12 mouse cellular contexts compared by ENCODE assay signal in the genomic region with DNA sequence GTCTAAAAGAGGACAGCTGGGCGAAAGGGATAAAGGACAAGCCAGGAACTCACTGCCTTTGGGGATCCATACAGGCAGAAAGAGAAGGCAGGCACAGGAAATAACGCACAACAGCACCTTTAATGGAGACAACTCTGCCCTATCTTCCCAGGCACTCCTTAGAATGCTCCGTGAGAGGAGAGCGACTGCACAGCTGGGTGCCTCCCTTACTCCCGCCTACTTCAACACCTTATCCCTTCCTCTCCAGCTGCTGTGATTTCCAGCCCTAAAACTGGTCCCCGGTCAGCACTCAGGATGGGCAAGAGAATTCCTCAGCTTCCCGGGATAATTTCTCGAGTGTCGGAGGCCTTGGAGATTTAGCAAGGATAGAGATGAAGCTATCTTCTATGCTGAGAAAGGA. TPM values are rescaled to one million over a fixed set of nuclear protein-coding genes. Genes with fewer than 3 reads are reported as not detected.
DNase-seq lines count a peak whose midpoint lies in the region; ATAC-seq and TF ChIP-seq lines count a peak whose summit lies in the region.
"Had no signal": no experiment of that assay in that cellular context is flagged by ENCODE, and none has a peak within 500 bp of the region (broad histone marks: within the 10 kb centered on the region; RNA-seq: fewer than 3 reads in every experiment).

No protein-coding gene starts in this region.

- DNase-seq in heart, embryonic 10.5 days (ENCODE audit: low spot score): no peak
- DNase-seq in heart, adult 18-20 months: no peak
- no peak for DNase-seq in lung, embryonic 14.5 days
- no peak for DNase-seq in lung, adult 2 months
- no peak for DNase-seq in thymus, postnatal 25 days
- DNase-seq: adrenal gland, adult 8-10 months; cerebellum, adult 9-10 months; forebrain, postnatal 0 days had no signal

- TF ChIP-seq CTCF in lung, embryonic 14.5 days (IDR thresholded peaks at IDR 0.05; ENCODE audit: low read depth): no peak
- no peak for TF ChIP-seq CTCF in lung, adult 2 months (IDR thresholded peaks at IDR 0.05; ENCODE audit: insufficient read depth, low read length)

- H3K27ac ChIP-seq in heart, embryonic 10.5 days: no peak overlapping the region
- H3K27ac ChIP-seq in lung, embryonic 14.5 days (ENCODE audit: low read depth): no peak overlapping the region
- H3K27ac ChIP-seq in hindbrain, embryonic 13.5 days: no peak overlapping the region
- H3K27ac ChIP-seq: macrophage had no signal

- ATAC-seq in lung, embryonic 14.5 days (ENCODE audit: insufficient read depth): no peak
- no peak for ATAC-seq in hindbrain, embryonic 13.5 days (ENCODE audit: low FRiP score)
- ATAC-seq in megakaryocyte-erythroid progenitor cell, adult 5-6 weeks (replicated peaks; ENCODE audit: low FRiP score, low TSS enrichment, poor library complexity, severe bottlenecking): 0 out of 2 replicates have a peak, but pooled peaks have one; percentile 6
- ATAC-seq in monocyte, adult 5-6 weeks (replicated peaks; ENCODE audit: insufficient number of reproducible peaks, low FRiP score, low TSS enrichment, poor library complexity, severe bottlenecking): no peak
- ATAC-seq: forebrain, postnatal 0 days had no signal

- no peak for TF ChIP-seq POLR2A in lung, adult 2 months (IDR thresholded peaks at IDR 0.05; ENCODE audit: borderline replicate concordance, extremely low read depth, low read depth, low read length)

- WGBS in heart, embryonic 10.5 days: 9% methylated on average over 9 of the region's 9 CpGs
- 19% methylated on average over 9 of the region's 9 CpGs for WGBS in lung, embryonic 14.5 days
- WGBS in lung, adult 2 months: 55% methylated on average over 9 of the region's 9 CpGs
- 21% methylated on average over 9 of the region's 9 CpGs for WGBS in hindbrain, embryonic 13.5 days

- H3K27me3 ChIP-seq in heart, embryonic 10.5 days (ENCODE audit: insufficient read depth, poor library complexity, severe bottlenecking): peaks cover 57% of the 10 kb centered on the region
- peaks cover 30% of the 10 kb centered on the region for H3K27me3 ChIP-seq in lung, embryonic 14.5 days (ENCODE audit: insufficient read depth, low read length)
- peaks cover 36% of the 10 kb centered on the region for H3K27me3 ChIP-seq in hindbrain, embryonic 13.5 days

- no peak overlapping the region for H3K9ac ChIP-seq in lung, embryonic 14.5 days
- 0 out of 2 replicates have a peak overlapping the region, but pooled peaks have one; percentile 35 for H3K9ac ChIP-seq in hindbrain, embryonic 13.5 days

- H3K4me3 ChIP-seq in heart, embryonic 10.5 days: peak overlapping the region; percentile 55
- H3K4me3 ChIP-seq in lung, embryonic 14.5 days (ENCODE audit: low read depth, low read length): 0 out of 2 replicates have a peak overlapping the region, but pooled peaks have one; percentile 20
- H3K4me3 ChIP-seq in lung, adult 2 months (replicated peaks; ENCODE audit: extremely low read depth, low read depth, low read length): no peak overlapping the region
- H3K4me3 ChIP-seq in hindbrain, embryonic 13.5 days: no peak overlapping the region

- H3K36me3 ChIP-seq in heart, embryonic 10.5 days: no peaks in the 10 kb centered on the region
- H3K36me3 ChIP-seq in lung, embryonic 14.5 days (ENCODE audit: insufficient read depth): 0 out of 2 replicates have a peak, but pooled peaks cover 1% of the 10 kb centered on the region
- H3K36me3 ChIP-seq in hindbrain, embryonic 13.5 days: peaks cover 12% of the 10 kb centered on the region; the same call in 1 of the 2 replicates

- H3K4me1 ChIP-seq in heart, embryonic 10.5 days: peaks cover 19% of the 10 kb centered on the region
- no peaks in the 10 kb centered on the region; the same call in 1 of the 2 replicates for H3K4me1 ChIP-seq in lung, embryonic 14.5 days (ENCODE audit: insufficient read depth)
- H3K4me1 ChIP-seq in lung, adult 2 months (ENCODE audit: control insufficient read depth, insufficient read depth, low read length): peaks cover 3% of the 10 kb centered on the region; the same call in 1 of the 2 replicates
- H3K4me1 ChIP-seq in hindbrain, embryonic 13.5 days (replicated peaks): peaks cover 42% of the 10 kb centered on the region

- peak overlapping the region; percentile 50; the same call in 1 of the 2 replicates for H3K4me2 ChIP-seq in lung, embryonic 14.5 days
- peak overlapping the region; percentile 38; the same call in 1 of the 2 replicates for H3K4me2 ChIP-seq in hindbrain, embryonic 13.5 days

- H3K9me3 ChIP-seq in heart, embryonic 10.5 days: no peaks in the 10 kb centered on the region
- H3K9me3 ChIP-seq in lung, embryonic 14.5 days (ENCODE audit: low read depth, low read length): no peaks in the 10 kb centered on the region
- H3K9me3 ChIP-seq in hindbrain, embryonic 13.5 days: no peaks in the 10 kb centered on the region

RNA-seq across cellular contexts. Expression of a gene that starts 8.9 kb away (rescaled TPM):
- 4.9 and 5.1 TPM in 2 replicates for polyA plus RNA-seq in heart, embryonic 10.5 days (2016; fragmentation: Nextera tagmentation; extraction: Ambion mirVana)
- 10 to 100 TPM; 76.7 to 79.6 TPM for total RNA-seq in heart, adult 18-20 months (2021)
- polyA plus RNA-seq in lung, embryonic 14.5 days (2014; fragmentation: Nextera tagmentation; extraction: Ambion mirVana): 9.3 and 9.7 TPM in 2 replicates
- polyA plus RNA-seq in lung, adult 2 months (2012; rRNA removed): 131 and 138 TPM in 2 replicates
- 13.3 and 13.4 TPM in 2 replicates for polyA plus RNA-seq in hindbrain, embryonic 13.5 days (2015; fragmentation: Nextera tagmentation; extraction: Ambion mirVana)
- 8.0 and 8.8 TPM in 2 replicates for total RNA-seq in megakaryocyte-erythroid progenitor cell, adult 5-6 weeks (2014; fragmentation: Nextera tagmentation)
- 6.8 and 10.8 TPM in 2 replicates for total RNA-seq in megakaryocyte-erythroid progenitor cell, adult 5-6 weeks (2017)
- total RNA-seq in monocyte, adult 5-6 weeks (2017): 12.5 to 17.0 TPM (median 14.0 TPM) in 3 replicates

RNA-seq across cellular contexts. Expression of a gene that starts 11.1 kb away (rescaled TPM):
- 82.6 and 86.0 TPM in 2 replicates for polyA plus RNA-seq in heart, embryonic 10.5 days (2016; fragmentation: Nextera tagmentation; extraction: Ambion mirVana)
- 10 to 100 TPM in 1 of 2 experiments, 1 to 10 TPM in 1; 9.7 to 17.7 TPM for total RNA-seq in heart, adult 18-20 months (2021)
- 70.6 and 76.1 TPM in 2 replicates for polyA plus RNA-seq in lung, embryonic 14.5 days (2014; fragmentation: Nextera tagmentation; extraction: Ambion mirVana)
- polyA plus RNA-seq in lung, adult 2 months (2012; rRNA removed): 67.6 and 76.4 TPM in 2 replicates
- polyA plus RNA-seq in hindbrain, embryonic 13.5 days (2015; fragmentation: Nextera tagmentation; extraction: Ambion mirVana): 94.3 and 94.6 TPM in 2 replicates
- total RNA-seq in megakaryocyte-erythroid progenitor cell, adult 5-6 weeks (2014; fragmentation: Nextera tagmentation): 92.8 and 94.2 TPM in 2 replicates
- total RNA-seq in megakaryocyte-erythroid progenitor cell, adult 5-6 weeks (2017): 29.0 and 55.6 TPM in 2 replicates
- 4.0 to 11.8 TPM (median 5.2 TPM) in 3 replicates for total RNA-seq in monocyte, adult 5-6 weeks (2017)

RNA-seq across cellular contexts. Expression of a gene that starts 15.8 kb away (rescaled TPM):
- 27.8 and 35.9 TPM in 2 replicates for polyA plus RNA-seq in heart, embryonic 10.5 days (2016; fragmentation: Nextera tagmentation; extraction: Ambion mirVana)
- 1 to 10 TPM; 2.9 to 5.9 TPM for total RNA-seq in heart, adult 18-20 months (2021)
- 54.6 and 59.6 TPM in 2 replicates for polyA plus RNA-seq in lung, embryonic 14.5 days (2014; fragmentation: Nextera tagmentation; extraction: Ambion mirVana)
- 34.5 and 39.1 TPM in 2 replicates for polyA plus RNA-seq in lung, adult 2 months (2012; rRNA removed)
- polyA plus RNA-seq in hindbrain, embryonic 13.5 days (2015; fragmentation: Nextera tagmentation; extraction: Ambion mirVana): 34.1 and 41.8 TPM in 2 replicates
- total RNA-seq in megakaryocyte-erythroid progenitor cell, adult 5-6 weeks (2014; fragmentation: Nextera tagmentation): 8.7 and 21.6 TPM in 2 replicates
- total RNA-seq in megakaryocyte-erythroid progenitor cell, adult 5-6 weeks (2017): 5.4 and 19.0 TPM in 2 replicates
- total RNA-seq in monocyte, adult 5-6 weeks (2017): 7.7 to 39.4 TPM (median 11.3 TPM) in 3 replicates

RNA-seq across cellular contexts. Expression of a gene that starts 16.1 kb away (rescaled TPM):
- polyA plus RNA-seq in heart, embryonic 10.5 days (2016; fragmentation: Nextera tagmentation; extraction: Ambion mirVana): 0.75 and 1.5 TPM in 2 replicates
- total RNA-seq in heart, adult 18-20 months (2021): 1 to 10 TPM; 4.7 to 5.5 TPM
- polyA plus RNA-seq in lung, embryonic 14.5 days (2014; fragmentation: Nextera tagmentation; extraction: Ambion mirVana): 4.4 and 5.7 TPM in 2 replicates
- polyA plus RNA-seq in lung, adult 2 months (2012; rRNA removed): 16.6 and 19.2 TPM in 2 replicates
- polyA plus RNA-seq in hindbrain, embryonic 13.5 days (2015; fragmentation: Nextera tagmentation; extraction: Ambion mirVana): 8.7 and 9.9 TPM in 2 replicates
- 3.7 and 4.1 TPM in 2 replicates for total RNA-seq in megakaryocyte-erythroid progenitor cell, adult 5-6 weeks (2014; fragmentation: Nextera tagmentation)
- total RNA-seq in megakaryocyte-erythroid progenitor cell, adult 5-6 weeks (2017): 1.3 and 2.5 TPM in 2 replicates
- total RNA-seq in monocyte, adult 5-6 weeks (2017): 0.38 to 1.6 TPM in 2 of 3 replicates, not detected in the other

RNA-seq across cellular contexts. Expression of a gene that starts 35.9 kb away (rescaled TPM):
- polyA plus RNA-seq in heart, embryonic 10.5 days (2016; fragmentation: Nextera tagmentation; extraction: Ambion mirVana): 23.6 and 33.3 TPM in 2 replicates
- total RNA-seq in heart, adult 18-20 months (2021): 10 to 100 TPM; 36.7 to 41.7 TPM
- 24.5 and 25.5 TPM in 2 replicates for polyA plus RNA-seq in lung, embryonic 14.5 days (2014; fragmentation: Nextera tagmentation; extraction: Ambion mirVana)
- 44.5 and 46.4 TPM in 2 replicates for polyA plus RNA-seq in lung, adult 2 months (2012; rRNA removed)
- polyA plus RNA-seq in hindbrain, embryonic 13.5 days (2015; fragmentation: Nextera tagmentation; extraction: Ambion mirVana): 31.0 and 35.8 TPM in 2 replicates
- total RNA-seq in megakaryocyte-erythroid progenitor cell, adult 5-6 weeks (2014; fragmentation: Nextera tagmentation): 5.9 and 14.7 TPM in 2 replicates
- total RNA-seq in megakaryocyte-erythroid progenitor cell, adult 5-6 weeks (2017): 1.9 and 3.3 TPM in 2 replicates
- total RNA-seq in monocyte, adult 5-6 weeks (2017): 3.0 to 15.2 TPM (median 13.2 TPM) in 3 replicates

Comparison
In these comparisons a context has a peak if more than half of its experiments do, and no peak if none do; other contexts are left out.
1. H3K4me3 ChIP-seq: peak in heart, embryonic 10.5 days (single experiment) and lung, embryonic 14.5 days (single experiment); none in lung, adult 2 months (single experiment) and hindbrain, embryonic 13.5 days (single experiment).